Mouse (Mus musculus) liver, embryonic 14.5 days (tissue): ENCODE measurements around the gene Sbno1. TPM values are rescaled to one million over a fixed set of nuclear protein-coding genes. Genes with fewer than 3 reads are reported as not detected.

Experiments used
- ATAC-seq: fragments of 200-750 bp; cut with Nextera tagmentation; 2 replicates; pipeline ENCODE4 v1.8.0; 2017; ENCODE audit warnings: moderate number of reproducible peaks, mild to moderate bottlenecking, moderate library complexity; ENCODE audit not compliant: insufficient read depth
- DNase-seq, 3 experiments: peaks; one replicate each; pipeline ENCODE4 v3.0.0-alpha.2; 2012 to 2013; ENCODE audit warnings: low read depth in 3 of 3, low spot score in 3 of 3
- H3K27ac ChIP-seq: fragments of 300-500 bp; sonication (generic); 2 replicates; pipeline ENCODE4 v1.5.1; 2014; ENCODE audit warnings: moderate library complexity, mild to moderate bottlenecking, control low read depth, inconsistent platforms
- H3K27me3 ChIP-seq: fragments of 300-500 bp; sonication (generic); 2 replicates; pipeline ENCODE4 v1.6.1; 2014; ENCODE audit warnings: mild to moderate bottlenecking, low read length, moderate library complexity; ENCODE audit not compliant: control insufficient read depth, insufficient read depth
- H3K36me3 ChIP-seq: fragments of 300-500 bp; sonication (generic); replicated peaks from 2 replicates; pipeline ENCODE4 v1.6.1; 2014; ENCODE audit warnings: low read depth; ENCODE audit not compliant: control insufficient read depth, insufficient read depth
- H3K4me1 ChIP-seq, 2 experiments: fragments of 200-500 bp in 1 of 2; fragments of 300-500 bp in 1 of 2; sonication (generic) in 1 of 2; replicated peaks; 2 replicates each; pipeline ENCODE4 v1.6.1; 2012 to 2014; ENCODE audit warnings: antibody characterized with exemption in 1 of 2, inconsistent platforms in 1 of 2, low read length in 1 of 2; ENCODE audit not compliant: control insufficient read depth in 2 of 2, insufficient read depth in 2 of 2
- H3K4me2 ChIP-seq: fragments of 300-500 bp; sonication (generic); 2 replicates; pipeline ENCODE4 v1.6.1; 2014; ENCODE audit warnings: low read depth, mild to moderate bottlenecking, control low read depth, moderate library complexity
- H3K4me3 ChIP-seq, 2 experiments: fragments of 200-500 bp in 1 of 2; fragments of 300-500 bp in 1 of 2; sonication (generic) in 1 of 2; 2 replicates each; pipeline ENCODE4 v1.5.1; 2012 to 2014; ENCODE audit warnings: low read depth in 2 of 2, low read length in 2 of 2, mild to moderate bottlenecking in 2 of 2, control low read depth in 1 of 2, inconsistent platforms in 1 of 2, moderate library complexity in 1 of 2; ENCODE audit not compliant: insufficient read depth in 1 of 2
- H3K9ac ChIP-seq: fragments of 300-500 bp; sonication (generic); replicated peaks from 2 replicates; pipeline ENCODE4 v1.6.1; 2014; ENCODE audit warnings: mild to moderate bottlenecking, control low read depth, moderate library complexity
- H3K9me3 ChIP-seq: fragments of 300-500 bp; sonication (generic); 2 replicates; pipeline ENCODE4 v1.6.1; 2016; ENCODE audit warnings: low read length, mixed read lengths; ENCODE audit not compliant: control insufficient read depth
- CTCF ChIP-seq: IDR thresholded peaks from 2 replicates; pipeline ENCODE4 v1.5.1; 2016; ENCODE audit warnings: antibody characterized with exemption, low read depth, control low read depth
- EP300 ChIP-seq: IDR thresholded peaks from 2 replicates; pipeline ENCODE4 v1.6.1; 2016; ENCODE audit warnings: antibody characterized with exemption, low read depth
- WGBS: fragments of 180-500 bp; shearing (Covaris S2); extraction: QIAGEN DNeasy Blood & Tissue Kit; methylation state at CpG from one replicate; pipeline ENCODE4 v1.1.7; 2014; ENCODE audit not compliant: insufficient replicate concordance; 5-methylcytosine and 5-hydroxymethylcytosine counted together
- microRNA-seq: library from miRNA; unstranded; fragments of <30 nt; microRNA quantifications from one replicate; pipeline ENCODE4, GENCODE M21; 2016
- polyA plus RNA-seq, 2 experiments: library from polyadenylated mRNA; depleted of rRNA in 1 of 2; stranded (reverse) in 1 of 2; unstranded in 1 of 2; fragments of >200 nt; fragmentation: Nextera tagmentation in 1 of 2; extraction: Ambion mirVana in 1 of 2; gene quantifications; 2 replicates each; pipeline versions ENCODE4 v1.2.1 to v1.2.3; 2012 to 2014

Sbno1 gene
- polyA plus RNA-seq, 2 experiments = 12.6 to 35.1 TPM

- Histone ChIP-seq H3K9ac (peak within 1 kb of the TSS; percentile 86), H3K4me3 (peak within 1 kb of the TSS; percentile 69 to 98), H3K4me2 (peak within 1 kb of the TSS; percentile 93), H3K9me3 (no peaks in the 10 kb centered on the region), H3K27me3 (no peaks in the 10 kb centered on the region), H3K27ac (peak within 1 kb of the TSS; percentile 69), H3K36me3 (no peaks in the 10 kb centered on the region), H3K4me1 (peaks cover 6 to 14% of the 10 kb centered on the region in 2 experiments)
- WGBS = under 1% methylated on average over 72 of the region's 72 CpGs
- ATAC-seq (peak; percentile 96), DNase-seq (peak; percentile 99 to 100 (median 100))
- TF ChIP-seq CTCF = no peak
- 0 out of 2 replicates have a peak, but pooled peaks have one; percentile 26 for TF ChIP-seq EP300
Measured at GRCm38 (mm10) chr5:124327510-124328364, 98.1 kb downstream of the Sbno1 start, which contains the start of the genes Mphosph9 and 2810006K23Rik. Gene Mphosph9, minus strand, starts transcription at chr5:124327972. Gene 2810006K23Rik, plus strand, starts transcription at chr5:124328089.

- Histone ChIP-seq H3K36me3 (no peaks in the 10 kb centered on the region), H3K4me1 (peaks cover 6 to 14% of the 10 kb centered on the region in 2 experiments), H3K9ac (peak overlapping the region; percentile 86), H3K27me3 (no peaks in the 10 kb centered on the region), H3K4me3 (peak overlapping the region; percentile 69 to 88), H3K27ac (peak overlapping the region; percentile 28; the same call in 1 of the 2 replicates), H3K9me3 (no peaks in the 10 kb centered on the region), H3K4me2 (peak overlapping the region; percentile 92)
- TF ChIP-seq EP300 = no peak
- no peak for TF ChIP-seq CTCF
- 4% methylated on average over 8 of the region's 8 CpGs for WGBS
- no peak for ATAC-seq
- peak in 1 of 3 experiments; percentile 14 for DNase-seq
Measured at GRCm38 (mm10) chr5:124326829-124327228, 99.0 kb downstream of the Sbno1 start.

Small RNA genes within 50 kb of the gene (microRNA-seq; reads per million reads assigned to microRNA genes)
- 3.8 reads per million for gene Gm27486

Other genes with a start within 250 kb of the Sbno1 start
- gene Pitpnm2, start 176.2 kb downstream of the Sbno1 start, polyA plus RNA-seq (2012; rRNA removed) = 4.7 and 5.8 TPM in 2 replicates
- 1.9 and 2.1 TPM in 2 replicates for gene Pitpnm2, start 176.2 kb downstream of the Sbno1 start, polyA plus RNA-seq (2014; fragmentation: Nextera tagmentation; extraction: Ambion mirVana)
- gene Mphosph9, start 98.0 kb downstream of the Sbno1 start, polyA plus RNA-seq (2012; rRNA removed) = 2.6 and 3.4 TPM in 2 replicates
- gene Mphosph9, start 98.0 kb downstream of the Sbno1 start, polyA plus RNA-seq (2014; fragmentation: Nextera tagmentation; extraction: Ambion mirVana) = 4.2 and 5.5 TPM in 2 replicates
- 3.1 and 4.0 TPM in 2 replicates for gene 2810006K23Rik, start 97.9 kb downstream of the Sbno1 start, polyA plus RNA-seq (2012; rRNA removed)
- 3.4 and 4.2 TPM in 2 replicates for gene 2810006K23Rik, start 97.9 kb downstream of the Sbno1 start, polyA plus RNA-seq (2014; fragmentation: Nextera tagmentation; extraction: Ambion mirVana)
- 68.4 and 86.5 TPM in 2 replicates for gene Cdk2ap1, start 62.9 kb downstream of the Sbno1 start, polyA plus RNA-seq (2012; rRNA removed)
- gene Cdk2ap1, start 62.9 kb downstream of the Sbno1 start, polyA plus RNA-seq (2014; fragmentation: Nextera tagmentation; extraction: Ambion mirVana) = 16.3 and 27.0 TPM in 2 replicates
- gene Kmt5a, start 13.9 kb upstream of the Sbno1 start, polyA plus RNA-seq (2012; rRNA removed) = 47.6 and 58.6 TPM in 2 replicates
- gene Kmt5a, start 13.9 kb upstream of the Sbno1 start, polyA plus RNA-seq (2014; fragmentation: Nextera tagmentation; extraction: Ambion mirVana) = 51.8 and 68.8 TPM in 2 replicates
- gene Rilpl2, start 52.4 kb upstream of the Sbno1 start, polyA plus RNA-seq (2012; rRNA removed) = 5.9 and 8.1 TPM in 2 replicates
- gene Rilpl2, start 52.4 kb upstream of the Sbno1 start, polyA plus RNA-seq (2014; fragmentation: Nextera tagmentation; extraction: Ambion mirVana) = 7.8 and 9.6 TPM in 2 replicates
- gene Snrnp35, start 57.1 kb upstream of the Sbno1 start, polyA plus RNA-seq (2012; rRNA removed) = 3.0 and 7.4 TPM in 2 replicates
- gene Snrnp35, start 57.1 kb upstream of the Sbno1 start, polyA plus RNA-seq (2014; fragmentation: Nextera tagmentation; extraction: Ambion mirVana) = 4.5 and 5.8 TPM in 2 replicates
- 0.71 and 0.98 TPM in 2 replicates for gene Rilpl1, start 105.4 kb upstream of the Sbno1 start, polyA plus RNA-seq (2012; rRNA removed)
- gene Rilpl1, start 105.4 kb upstream of the Sbno1 start, polyA plus RNA-seq (2014; fragmentation: Nextera tagmentation; extraction: Ambion mirVana) = 1.4 and 2.1 TPM in 2 replicates
- 76.9 and 99.9 TPM in 2 replicates for gene Tmed2, start 114.7 kb upstream of the Sbno1 start, polyA plus RNA-seq (2012; rRNA removed)
- gene Tmed2, start 114.7 kb upstream of the Sbno1 start, polyA plus RNA-seq (2014; fragmentation: Nextera tagmentation; extraction: Ambion mirVana) = 321 and 328 TPM in 2 replicates
- gene Ddx55, start 126.9 kb upstream of the Sbno1 start, polyA plus RNA-seq (2012; rRNA removed) = 5.2 and 7.1 TPM in 2 replicates
- 4.7 and 5.4 TPM in 2 replicates for gene Ddx55, start 126.9 kb upstream of the Sbno1 start, polyA plus RNA-seq (2014; fragmentation: Nextera tagmentation; extraction: Ambion mirVana)
- 19.7 and 25.7 TPM in 2 replicates for gene Eif2b1, start 153.1 kb upstream of the Sbno1 start, polyA plus RNA-seq (2012; rRNA removed)
- 50.5 and 52.2 TPM in 2 replicates for gene Eif2b1, start 153.1 kb upstream of the Sbno1 start, polyA plus RNA-seq (2014; fragmentation: Nextera tagmentation; extraction: Ambion mirVana)
- gene Gtf2h3, start 153.1 kb upstream of the Sbno1 start, polyA plus RNA-seq (2012; rRNA removed) = 11.5 and 20.8 TPM in 2 replicates
- 21.8 and 24.4 TPM in 2 replicates for gene Gtf2h3, start 153.1 kb upstream of the Sbno1 start, polyA plus RNA-seq (2014; fragmentation: Nextera tagmentation; extraction: Ambion mirVana)
- 5.3 and 5.6 TPM in 2 replicates for gene Atp6v0a2, start 202.6 kb upstream of the Sbno1 start, polyA plus RNA-seq (2012; rRNA removed)
- 10.3 and 12.9 TPM in 2 replicates for gene Atp6v0a2, start 202.6 kb upstream of the Sbno1 start, polyA plus RNA-seq (2014; fragmentation: Nextera tagmentation; extraction: Ambion mirVana)